Mouse (Mus musculus) hematopoietic stem cell, adult 5-6 weeks (primary cell): ENCODE measurements around the gene Dad1. TPM values are rescaled to one million over a fixed set of nuclear protein-coding genes. Genes with fewer than 3 reads are reported as not detected.

Experiments
- ATAC-seq, 2 experiments: fragments of 125-278 bp in 1 of 2; replicated peaks in 1 of 2; 2 replicates each; pipeline ENCODE4 v1.8.0; 2016 to 2017; ENCODE audit warnings: inconsistent platforms in 2 of 2, mild to moderate bottlenecking in 2 of 2, moderate number of reproducible peaks in 2 of 2, low read depth in 1 of 2, moderate TSS enrichment in 1 of 2; ENCODE audit not compliant: low FRiP score in 2 of 2, poor library complexity in 2 of 2, severe bottlenecking in 2 of 2, insufficient read depth in 1 of 2, low TSS enrichment in 1 of 2
- total RNA-seq: library from RNA; stranded (forward); fragments of 172-1452, 232-1000 nt; gene quantifications from 2 replicates; pipeline ENCODE4 v1.2.3, GENCODE M21; 2017

Dad1 gene
- total RNA-seq, 1 experiment from 2014 or later = 92.1 TPM

- ATAC-seq = no peak
Observed at GRCm38 (mm10) chr14:54258131-54258670, 4.3 kb upstream of the Dad1 start.

- ATAC-seq = no peak
Observed at GRCm38 (mm10) chr14:54254670-54255202, 832 bp upstream of the Dad1 start.

- ATAC-seq = no peak
Observed at GRCm38 (mm10) chr14:54250122-54250521, 3.8 kb downstream of the Dad1 start.

- no peak for ATAC-seq
Observed at GRCm38 (mm10) chr14:54249326-54249725, 4.6 kb downstream of the Dad1 start.

GRCm38 (mm10) chr14:54246232-54246631 is 7.7 kb downstream of the Dad1 start:
- ATAC-seq = no peak

GRCm38 (mm10) chr14:54244183-54244582 is 9.7 kb downstream of the Dad1 start:
- no peak for ATAC-seq

DNA sequence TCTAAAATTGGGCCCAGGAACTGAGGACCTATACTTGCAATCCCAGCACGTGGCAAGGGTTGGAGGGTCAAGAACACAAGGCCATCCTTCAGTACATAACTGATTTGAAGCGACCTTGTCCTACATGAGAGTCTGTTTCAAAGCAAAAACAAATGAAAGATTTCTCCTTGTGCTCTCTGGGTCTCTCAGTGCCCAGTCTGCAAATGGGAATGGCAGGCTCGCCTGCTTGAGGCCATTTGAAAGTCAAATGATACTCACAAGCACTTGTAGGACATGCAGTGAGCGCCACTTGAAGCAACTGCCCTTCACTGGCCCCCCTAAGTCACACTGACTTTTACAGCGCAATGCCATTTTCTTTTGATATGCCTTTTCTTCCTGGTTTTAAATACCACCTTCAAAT is 13.4 kb downstream of the Dad1 start:
- no peak for ATAC-seq

DNA sequence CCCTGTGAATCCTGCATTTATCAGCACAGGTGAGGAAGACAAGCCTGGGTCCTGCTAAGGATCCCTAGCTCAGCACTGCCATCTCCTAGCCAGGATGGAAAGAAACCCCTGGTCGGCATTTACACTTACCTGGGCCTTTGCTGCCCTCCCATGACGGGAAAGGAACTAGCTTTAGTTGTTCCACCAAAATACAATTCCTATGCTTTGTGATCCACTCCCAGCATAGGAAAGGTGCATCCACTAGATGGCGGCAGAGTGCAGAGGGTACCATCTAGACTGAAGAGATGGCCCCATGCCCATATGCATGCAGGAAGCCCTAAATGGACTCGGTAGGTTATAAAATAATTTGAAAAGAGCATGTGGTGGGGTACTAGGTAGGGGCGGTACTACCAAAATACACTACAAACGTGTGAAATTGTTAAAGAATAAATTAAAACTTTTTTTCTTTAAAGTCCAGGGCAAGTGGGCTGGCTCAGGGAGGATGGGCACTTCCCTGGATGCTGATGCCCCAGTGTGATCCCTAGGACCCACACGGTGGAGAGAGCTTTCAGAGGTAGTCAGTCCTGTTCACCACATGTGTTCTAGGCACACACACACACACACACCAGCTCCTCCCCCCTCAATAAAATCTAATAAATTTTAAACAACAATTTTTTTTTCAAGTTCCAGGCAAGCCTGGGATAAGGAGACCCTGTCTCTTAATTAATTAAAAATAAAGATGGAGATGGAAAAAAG is 14.7 kb downstream of the Dad1 start:
- ATAC-seq = peak; percentile 79 to 87

- no peak for ATAC-seq
Observed at GRCm38 (mm10) chr14:54236881-54237280, 17.0 kb downstream of the Dad1 start.

DNA sequence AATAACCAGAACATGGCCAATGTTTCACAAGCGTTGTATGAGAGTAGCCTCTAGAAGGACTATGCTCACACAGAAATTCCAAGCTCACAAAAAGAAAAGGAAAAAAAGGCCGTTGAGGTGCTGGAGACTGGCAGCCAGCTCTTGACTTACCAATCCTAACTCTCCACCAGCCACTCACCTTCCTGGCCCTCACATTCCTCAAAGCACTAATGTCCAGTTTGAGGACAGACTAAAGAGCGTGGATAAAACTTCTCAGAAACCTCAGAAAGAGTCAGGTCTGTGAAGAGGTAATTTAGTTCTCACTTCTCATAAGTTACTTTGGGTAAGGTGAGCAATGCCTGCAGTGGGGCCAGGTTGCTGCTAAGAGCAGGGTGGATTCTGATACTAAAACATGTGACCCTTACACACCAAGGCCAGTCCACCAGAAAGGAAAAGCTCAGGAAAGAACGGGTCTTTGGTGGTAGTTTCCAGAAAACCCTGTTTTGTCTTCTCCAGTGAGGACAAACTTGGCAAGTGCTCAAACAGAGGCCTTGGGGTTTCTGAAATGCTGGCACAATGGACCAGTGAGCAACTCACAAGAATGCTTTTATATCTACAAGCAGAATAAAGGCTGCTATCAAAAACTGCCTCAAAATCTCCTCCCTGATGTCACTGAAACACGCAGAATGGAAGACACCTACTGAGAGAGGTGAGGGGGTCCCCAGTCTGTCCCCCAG is 17.9 kb downstream of the Dad1 start:
- no peak for ATAC-seq

GRCm38 (mm10) chr14:54234231-54235040 is 19.5 kb downstream of the Dad1 start:
- ATAC-seq = no peak

- no peak for ATAC-seq
Observed at GRCm38 (mm10) chr14:54233559-54234143, 20.3 kb downstream of the Dad1 start.

- ATAC-seq = peak; percentile 89 to 91
Observed at GRCm38 (mm10) chr14:54232811-54233558, 20.9 kb downstream of the Dad1 start.

DNA sequence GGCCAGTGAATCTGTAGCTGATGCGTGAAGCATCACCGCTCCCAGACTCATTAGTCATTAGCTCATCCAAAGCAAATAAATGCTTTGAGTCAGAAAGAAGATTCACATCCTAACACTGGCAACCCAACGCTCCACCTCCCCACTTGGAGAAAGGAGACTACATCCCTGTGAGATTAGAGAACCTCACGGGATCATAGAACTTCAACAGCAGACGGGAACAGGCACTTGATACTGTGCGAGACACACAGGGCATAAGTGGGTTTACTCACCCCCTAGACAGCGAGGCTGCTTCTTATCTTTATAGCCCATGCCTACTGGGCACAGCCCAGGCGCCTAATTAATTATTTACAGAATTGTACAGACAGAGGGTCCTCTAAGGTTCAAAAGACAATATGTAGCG is 21.8 kb downstream of the Dad1 start:
- no peak for ATAC-seq

- no peak for ATAC-seq
Observed at GRCm38 (mm10) chr14:54231176-54231956, 22.5 kb downstream of the Dad1 start.

GRCm38 (mm10) chr14:54230638-54231150 is 23.2 kb downstream of the Dad1 start:
- no peak for ATAC-seq
